Mouse (Mus musculus): ENCODE results near the gene Antxr1. TPM values are rescaled to one million over a fixed set of nuclear protein-coding genes. Genes with fewer than 3 reads are reported as not detected.

The Antxr1 gene
- total RNA-seq, 2 experiments from 2014 or later, result 6.5 to 7.6 TPM

GRCm38 (mm10) chr6:87139796-87140553, 195.6 kb downstream of the Antxr1 start:
- peak; percentile 32 to 34 for DNase-seq

- DNase-seq, result no peak
Measured at GRCm38 (mm10) chr6:87138479-87138878, 197.1 kb downstream of the Antxr1 start.

- DNase-seq, result no peak
Measured at GRCm38 (mm10) chr6:87133966-87134546, 201.6 kb downstream of the Antxr1 start.

GRCm38 (mm10) chr6:87133520-87133919, 202.1 kb downstream of the Antxr1 start:
- no peak for DNase-seq

- DNase-seq, result no peak
Measured at GRCm38 (mm10) chr6:87131078-87131477, 204.5 kb downstream of the Antxr1 start.

GRCm38 (mm10) chr6:87130628-87131027, 205.0 kb downstream of the Antxr1 start:
- no peak for DNase-seq

GRCm38 (mm10) chr6:87129861-87130260, 205.8 kb downstream of the Antxr1 start:
- DNase-seq, result no peak

GRCm38 (mm10) chr6:87127049-87127753, 208.4 kb downstream of the Antxr1 start:
- no peak for DNase-seq

GRCm38 (mm10) chr6:87123973-87124372, 211.6 kb downstream of the Antxr1 start:
- no peak for DNase-seq

- no peak for DNase-seq
Measured at GRCm38 (mm10) chr6:87123406-87123805, 212.2 kb downstream of the Antxr1 start.

GRCm38 (mm10) chr6:87121961-87122360, 213.7 kb downstream of the Antxr1 start:
- no peak for DNase-seq

GRCm38 (mm10) chr6:87120661-87121060, 215.0 kb downstream of the Antxr1 start:
- no peak for DNase-seq

- no peak for DNase-seq
Measured at GRCm38 (mm10) chr6:87119975-87120374, 215.6 kb downstream of the Antxr1 start.

GRCm38 (mm10) chr6:87119066-87119837, 216.4 kb downstream of the Antxr1 start:
- DNase-seq, result no peak

- no peak for DNase-seq
Measured at GRCm38 (mm10) chr6:87116596-87116995, 219.0 kb downstream of the Antxr1 start.

- DNase-seq, result no peak
Measured at GRCm38 (mm10) chr6:87115981-87116380, 219.6 kb downstream of the Antxr1 start.

- peak; percentile 29 to 41 for DNase-seq
Measured at GRCm38 (mm10) chr6:87112125-87112524, 223.5 kb downstream of the Antxr1 start.

- no peak for DNase-seq
Measured at GRCm38 (mm10) chr6:87111493-87111892, 224.1 kb downstream of the Antxr1 start.

GRCm38 (mm10) chr6:87104123-87104796, 231.4 kb downstream of the Antxr1 start, which contains the start of gene D6Ertd527e:
Gene D6Ertd527e (plus strand): TSS chr6:87104746.
- no peak for DNase-seq

- DNase-seq, result no peak
Measured at GRCm38 (mm10) chr6:87103314-87103713, 232.3 kb downstream of the Antxr1 start.

- DNase-seq, result peak; percentile 32 to 54
Measured at GRCm38 (mm10) chr6:87102421-87102911, 233.2 kb downstream of the Antxr1 start.
